Mouse (Mus musculus) midbrain, postnatal 0 days (tissue): ENCODE measurements at regions not wholly inside any gene's neighbourhood (a gene's known extent, or its start where the extent isn't known, plus 50 kb on each side); places are given as distances from the start of the nearest gene placed in this dataset.

ENCODE experiments used
- ATAC-seq: fragments of 200-750 bp; cut with Nextera tagmentation; 2 replicates; pipeline ENCODE4 v1.8.0; 2017; ENCODE audit warnings: moderate number of reproducible peaks, mild to moderate bottlenecking, moderate TSS enrichment, moderate library complexity; ENCODE audit not compliant: low FRiP score
- DNase-seq: peaks from one replicate; pipeline ENCODE4 v3.0.0-alpha.2; 2015; ENCODE audit warnings: low spot score
- H3K27ac ChIP-seq: fragments of 300-500 bp; sonication (generic); 2 replicates; pipeline ENCODE4 v1.5.1; 2014; ENCODE audit warnings: low read depth, mild to moderate bottlenecking, low read length, mixed read lengths
- H3K27me3 ChIP-seq: fragments of 300-500 bp; sonication (generic); 2 replicates; pipeline ENCODE4 v1.6.1; 2014; ENCODE audit warnings: low read length, control low read depth, mixed read lengths; ENCODE audit not compliant: insufficient read depth
- H3K36me3 ChIP-seq: fragments of 300-500 bp; sonication (generic); 2 replicates; pipeline ENCODE4 v1.6.1; 2014; ENCODE audit warnings: low read length, control low read depth, mixed read lengths; ENCODE audit not compliant: insufficient read depth
- H3K4me1 ChIP-seq: fragments of 300-500 bp; sonication (generic); 2 replicates; pipeline ENCODE4 v1.6.1; 2014; ENCODE audit warnings: mild to moderate bottlenecking, control low read depth, antibody characterized with exemption, low read length, mixed read lengths; ENCODE audit not compliant: insufficient read depth
- H3K4me2 ChIP-seq: fragments of 300-500 bp; sonication (generic); 2 replicates; pipeline ENCODE4 v1.6.1; 2014; ENCODE audit warnings: low read depth, mild to moderate bottlenecking, low read length, mixed read lengths; ENCODE audit not compliant: poor library complexity, severe bottlenecking
- H3K4me3 ChIP-seq: fragments of 300-500 bp; sonication (generic); 2 replicates; pipeline ENCODE4 v1.5.1; 2014; ENCODE audit warnings: low read depth, mild to moderate bottlenecking, low read length, moderate library complexity
- H3K9ac ChIP-seq: fragments of 300-500 bp; sonication (generic); replicated peaks from 2 replicates; pipeline ENCODE4 v1.6.1; 2014; ENCODE audit warnings: mild to moderate bottlenecking, low read length, moderate library complexity, mixed read lengths; ENCODE audit not compliant: poor library complexity, severe bottlenecking
- H3K9me3 ChIP-seq: fragments of 300-500 bp; sonication (generic); 2 replicates; pipeline ENCODE4 v1.6.1; 2016; ENCODE audit warnings: low read length, control low read depth
- CTCF ChIP-seq: IDR thresholded peaks from 2 replicates; pipeline ENCODE4 v1.5.1; 2016; ENCODE audit warnings: antibody characterized with exemption, mild to moderate bottlenecking
- WGBS: fragments of 180-500 bp; shearing (Covaris S2); extraction: QIAGEN DNeasy Blood & Tissue Kit; methylation state at CpG from one replicate; pipeline ENCODE4 v1.1.7; 2014; 5-methylcytosine and 5-hydroxymethylcytosine counted together

DNA sequence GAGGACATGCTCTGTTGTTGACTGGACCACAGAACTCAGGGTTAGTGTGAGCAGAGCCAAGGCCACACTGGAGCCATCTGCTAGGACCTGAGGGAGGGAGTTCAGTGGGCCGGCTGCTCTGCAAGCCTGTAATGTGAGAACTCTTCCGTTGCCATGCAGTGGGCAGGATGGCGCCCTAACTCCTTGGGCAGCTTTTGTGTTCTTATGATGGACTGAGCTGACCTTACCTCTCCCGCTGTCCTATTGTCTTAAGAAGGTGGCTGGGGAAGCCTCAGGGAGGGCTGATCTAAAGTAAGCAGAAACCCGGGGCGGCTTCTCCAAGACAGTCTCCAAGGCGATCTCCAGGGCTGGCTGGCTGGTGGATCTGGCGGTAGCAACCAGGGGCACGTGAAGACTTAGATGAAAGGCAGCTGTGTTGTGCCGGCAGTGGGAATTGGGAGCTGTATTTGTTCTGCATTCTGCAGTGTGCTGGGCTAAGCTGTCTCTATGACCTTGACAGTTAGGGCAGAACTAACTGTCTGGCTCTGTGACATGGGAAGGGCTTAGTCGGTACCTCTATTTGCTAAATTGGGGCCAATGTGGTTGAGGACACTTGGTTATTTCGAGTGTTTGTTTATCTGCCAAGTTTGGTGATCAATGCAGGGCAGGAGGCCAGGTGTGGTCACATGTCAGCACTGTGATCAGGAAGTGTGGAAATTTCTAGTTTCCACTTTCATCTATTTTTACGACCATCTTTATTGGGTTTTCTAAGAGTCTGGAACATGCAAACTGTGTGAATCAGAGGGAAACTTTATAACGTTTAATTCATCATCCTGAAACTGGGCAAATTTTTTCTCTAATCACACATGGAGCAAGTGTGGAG lies 843.1 kb upstream of the Car8 start:
- H3K4me2 ChIP-seq, result no peak overlapping the region
- 36% methylated on average over 14 of the region's 14 CpGs for WGBS
- no peaks in the 10 kb centered on the region for H3K4me1 ChIP-seq
- TF ChIP-seq CTCF, result no peak
- no peaks in the 10 kb centered on the region for H3K9me3 ChIP-seq
- H3K27me3 ChIP-seq, result no peaks in the 10 kb centered on the region
- DNase-seq (peak; percentile 76), ATAC-seq (peak; percentile 81)
- H3K27ac ChIP-seq, result 0 out of 2 replicates have a peak overlapping the region, but pooled peaks have one; percentile 34
- H3K4me3 ChIP-seq, result no peak overlapping the region
- H3K9ac ChIP-seq, result no peak overlapping the region
- H3K36me3 ChIP-seq, result no peaks in the 10 kb centered on the region

DNA sequence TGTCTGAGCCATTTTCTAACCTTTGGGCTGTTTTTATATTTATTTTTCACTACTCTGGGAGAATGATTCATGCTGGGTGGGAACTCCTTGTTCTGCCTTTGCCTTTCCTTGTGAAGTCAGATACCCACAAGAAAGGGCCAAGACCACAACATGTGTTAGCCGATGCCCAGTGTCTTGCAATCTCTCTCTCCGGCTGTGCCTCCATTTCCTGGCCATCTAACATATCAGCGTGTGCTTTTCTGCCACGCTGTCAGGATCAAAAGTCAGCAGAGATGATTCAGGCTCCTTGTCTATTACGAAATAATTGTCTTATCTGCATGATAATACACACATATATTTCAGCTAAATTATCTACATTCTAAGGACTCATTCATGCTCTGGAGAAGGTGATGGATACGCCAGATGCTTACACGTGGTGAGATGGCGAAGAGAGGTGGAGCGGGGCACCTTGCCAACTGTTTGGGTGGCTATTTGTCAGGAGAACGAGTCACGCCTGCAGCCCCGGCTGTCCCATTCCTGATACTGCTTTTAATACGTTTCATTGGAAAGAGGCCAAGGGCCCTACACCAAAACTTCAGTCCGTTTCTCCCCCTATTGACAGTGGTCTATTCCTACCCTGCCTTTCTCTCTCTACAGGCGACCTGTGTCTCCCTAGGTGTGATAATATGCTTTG lies 842.1 kb upstream of the Car8 start:
- TF ChIP-seq CTCF, result no peak
- Histone ChIP-seq H3K4me3 (no peak overlapping the region), H3K4me2 (no peak overlapping the region), H3K27ac (no peak overlapping the region), H3K9ac (no peak overlapping the region), H3K27me3 (no peaks in the 10 kb centered on the region), H3K36me3 (no peaks in the 10 kb centered on the region), H3K9me3 (no peaks in the 10 kb centered on the region), H3K4me1 (no peaks in the 10 kb centered on the region)
- ATAC-seq, result no peak
- WGBS, result 63% methylated on average over 15 of the region's 15 CpGs
- peak; percentile 50 for DNase-seq

DNA sequence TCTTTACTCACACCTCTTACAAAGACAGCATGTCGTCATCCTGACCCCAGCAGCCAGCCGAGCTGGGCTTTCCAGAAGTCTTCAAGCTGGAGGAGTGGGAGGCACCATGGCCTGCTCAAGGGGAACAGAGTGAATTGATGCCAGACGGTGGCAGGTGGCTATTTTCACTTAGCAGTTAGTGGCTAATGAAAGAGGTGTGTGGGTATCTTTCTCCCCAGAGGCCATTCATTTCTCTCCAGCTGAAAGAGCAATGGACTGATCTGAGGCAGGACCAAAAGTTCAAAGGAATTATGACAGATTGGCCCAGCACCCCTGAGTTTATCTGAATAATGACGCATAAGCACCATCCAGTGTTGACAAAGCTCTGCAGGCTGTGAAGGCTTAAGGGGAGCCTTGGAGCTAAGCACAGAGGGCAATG lies 841.0 kb upstream of the Car8 start:
- ATAC-seq (no peak), DNase-seq (peak; percentile 58)
- no peaks in the 10 kb centered on the region for H3K4me1 ChIP-seq
- H3K36me3 ChIP-seq, result no peaks in the 10 kb centered on the region
- H3K4me2 ChIP-seq, result no peak overlapping the region
- no peaks in the 10 kb centered on the region for H3K9me3 ChIP-seq
- no peaks in the 10 kb centered on the region for H3K27me3 ChIP-seq
- H3K9ac ChIP-seq, result no peak overlapping the region
- H3K4me3 ChIP-seq, result no peak overlapping the region
- TF ChIP-seq CTCF, result no peak
- no peak overlapping the region for H3K27ac ChIP-seq
- WGBS, result 46% methylated on average over 4 of the region's 4 CpGs

DNA sequence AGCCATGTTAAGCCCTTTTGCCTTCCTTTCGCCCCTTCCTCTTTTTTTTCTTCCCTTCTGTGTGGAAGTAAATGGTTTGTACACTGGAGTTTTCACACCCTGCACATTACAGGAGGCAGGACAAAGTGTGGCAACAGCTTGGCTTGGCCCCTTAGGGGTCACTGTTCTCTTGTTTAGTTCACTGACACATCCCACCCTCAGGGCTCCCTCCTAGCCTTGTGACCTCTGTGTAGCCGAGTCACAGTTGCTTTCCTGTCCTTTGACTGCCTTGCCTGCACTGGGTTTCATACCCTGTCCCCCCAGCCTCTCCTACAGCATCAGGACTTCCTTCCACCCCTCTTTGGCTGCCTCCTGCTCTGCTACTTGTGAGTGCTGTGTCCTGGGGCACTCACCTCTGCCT lies 835.6 kb upstream of the Car8 start:
- Histone ChIP-seq H3K4me1 (no peaks in the 10 kb centered on the region), H3K36me3 (no peaks in the 10 kb centered on the region), H3K9ac (no peak overlapping the region), H3K9me3 (no peaks in the 10 kb centered on the region), H3K4me2 (no peak overlapping the region), H3K27me3 (no peaks in the 10 kb centered on the region), H3K27ac (no peak overlapping the region), H3K4me3 (no peak overlapping the region)
- no peak for TF ChIP-seq CTCF
- DNase-seq, result no peak
- WGBS, result 53% methylated on average over 2 of the region's 2 CpGs
- ATAC-seq, result no peak

DNA sequence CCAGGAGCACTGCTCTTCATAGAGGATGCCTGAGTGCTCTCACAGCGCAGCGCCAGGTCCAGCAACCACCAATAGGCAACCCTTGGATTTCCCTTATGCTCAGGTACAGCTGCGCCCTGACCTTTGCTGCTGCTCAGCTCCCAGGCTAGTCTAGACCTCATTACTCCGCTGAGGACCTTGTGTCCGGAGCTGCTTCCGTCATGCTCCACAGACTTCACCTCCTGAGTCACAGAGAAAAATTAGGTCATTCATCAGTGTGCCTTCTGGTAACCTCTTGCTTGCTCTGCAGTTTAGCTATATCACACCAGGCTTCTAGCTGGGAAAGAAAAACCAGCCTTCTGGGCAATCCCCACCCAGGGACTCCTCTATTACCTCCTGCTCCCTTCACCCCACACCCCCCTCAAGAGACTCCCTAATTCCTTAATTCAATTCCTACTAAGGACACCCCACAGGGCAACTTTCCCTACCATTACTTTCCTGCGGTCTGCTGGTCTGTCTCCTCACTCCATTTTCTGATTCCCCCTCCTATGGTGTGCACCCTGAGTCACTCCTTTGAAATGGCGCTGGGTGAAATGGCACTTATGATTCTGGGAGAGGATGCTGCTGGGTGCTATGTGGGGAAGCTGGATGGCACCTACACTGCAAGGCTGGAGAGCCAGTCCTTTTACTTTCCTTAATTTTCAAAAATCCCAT lies 835.0 kb upstream of the Car8 start:
- H3K4me2 ChIP-seq, result no peak overlapping the region
- H3K9me3 ChIP-seq, result no peaks in the 10 kb centered on the region
- H3K27ac ChIP-seq, result no peak overlapping the region
- ATAC-seq, result no peak
- WGBS, result 64% methylated on average over 8 of the region's 8 CpGs
- no peaks in the 10 kb centered on the region for H3K27me3 ChIP-seq
- no peak for TF ChIP-seq CTCF
- H3K9ac ChIP-seq, result no peak overlapping the region
- no peak overlapping the region for H3K4me3 ChIP-seq
- no peak for DNase-seq
- H3K36me3 ChIP-seq, result no peaks in the 10 kb centered on the region
- no peaks in the 10 kb centered on the region for H3K4me1 ChIP-seq

DNA sequence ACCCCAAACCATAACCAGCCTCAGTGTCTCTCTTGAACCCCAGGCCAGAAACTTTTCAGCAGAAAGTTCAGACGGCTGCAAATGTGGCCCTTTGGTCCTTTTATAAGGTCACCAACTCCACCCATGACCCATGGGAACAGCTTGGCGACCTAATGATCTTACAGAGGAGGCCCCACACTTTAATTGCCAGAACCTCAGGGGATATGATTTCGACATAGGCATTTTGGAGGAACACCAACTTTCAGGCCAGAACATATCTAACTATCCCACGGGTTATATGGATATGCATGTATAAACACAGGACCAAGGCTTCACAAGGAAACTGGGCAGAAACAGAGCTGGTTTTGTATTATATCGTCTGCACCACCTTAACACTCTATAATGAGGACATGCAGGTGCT lies 833.5 kb upstream of the Car8 start:
- WGBS, result 85% methylated on average over 5 of the region's 5 CpGs
- Histone ChIP-seq H3K27me3 (no peaks in the 10 kb centered on the region), H3K9me3 (no peaks in the 10 kb centered on the region), H3K4me3 (no peak overlapping the region), H3K27ac (no peak overlapping the region), H3K9ac (no peak overlapping the region), H3K4me2 (no peak overlapping the region), H3K4me1 (no peaks in the 10 kb centered on the region), H3K36me3 (no peaks in the 10 kb centered on the region)
- no peak for DNase-seq
- no peak for TF ChIP-seq CTCF
- ATAC-seq, result no peak
